Comparison of ENCODE assay signal across 28 mouse cellular contexts in genomic region chr15:56202552-56202951, GRCm38 (mm10).
DNase-seq lines count a peak whose midpoint lies in the region; ATAC-seq and TF ChIP-seq lines count a peak whose summit lies in the region.
"Had no signal": no experiment of that assay in that cellular context is flagged by ENCODE, and none has a peak within 500 bp of the region (broad histone marks: within the 10 kb centered on the region; RNA-seq: fewer than 3 reads in every experiment).

No protein-coding gene starts in this region.

- H3K36me3 ChIP-seq in kidney, postnatal 0 days (ENCODE audit: insufficient read depth, low read length), result no peaks in the 10 kb centered on the region
- H3K36me3 ChIP-seq in lung, embryonic 14.5 days (ENCODE audit: insufficient read depth), result no peaks in the 10 kb centered on the region
- H3K36me3 ChIP-seq in lung, postnatal 0 days (ENCODE audit: insufficient read depth, low read length), result no peaks in the 10 kb centered on the region
- H3K36me3 ChIP-seq: embryonic facial prominence, embryonic 12.5 days; embryonic facial prominence, embryonic 15.5 days; heart, embryonic 12.5 days; heart, embryonic 15.5 days; hindbrain, embryonic 10.5 days; hindbrain, embryonic 13.5 days had no signal

- H3K4me3 ChIP-seq in kidney, postnatal 0 days (replicated peaks; ENCODE audit: low read depth, low read length), result no peak overlapping the region
- no peak overlapping the region for H3K4me3 ChIP-seq in lung, embryonic 14.5 days (ENCODE audit: low read depth, low read length)
- no peak overlapping the region for H3K4me3 ChIP-seq in lung, postnatal 0 days (ENCODE audit: low read depth, low read length)
- H3K4me3 ChIP-seq: embryonic facial prominence, embryonic 12.5 days; embryonic facial prominence, embryonic 15.5 days; gastrocnemius, adult 2 months; heart, embryonic 12.5 days; heart, embryonic 15.5 days; hindbrain, embryonic 10.5 days; hindbrain, embryonic 13.5 days had no signal

- H3K9ac ChIP-seq in kidney, postnatal 0 days (ENCODE audit: low read depth, low read length), result no peak overlapping the region
- no peak overlapping the region for H3K9ac ChIP-seq in lung, embryonic 14.5 days
- no peak overlapping the region for H3K9ac ChIP-seq in lung, postnatal 0 days (replicated peaks; ENCODE audit: low read depth)
- H3K9ac ChIP-seq: embryonic facial prominence, embryonic 12.5 days; embryonic facial prominence, embryonic 15.5 days; heart, embryonic 12.5 days; heart, embryonic 15.5 days; hindbrain, embryonic 13.5 days had no signal

- no peak for ATAC-seq in kidney, postnatal 0 days (replicated peaks; ENCODE audit: low FRiP score, low read depth)
- ATAC-seq in lung, embryonic 14.5 days (ENCODE audit: insufficient read depth), result peak; percentile 47
- ATAC-seq in lung, postnatal 0 days, result no peak
- ATAC-seq: activated CD4-positive, CD25-positive, alpha-beta regulatory T cell, adult 4 months; forebrain, embryonic 14.5 days; hindbrain, embryonic 16.5 days had no signal

- H3K27me3 ChIP-seq in kidney, postnatal 0 days (ENCODE audit: insufficient read depth, low read length), result no peaks in the 10 kb centered on the region
- H3K27me3 ChIP-seq in lung, embryonic 14.5 days (ENCODE audit: insufficient read depth, low read length), result no peaks in the 10 kb centered on the region
- H3K27me3 ChIP-seq in lung, postnatal 0 days (replicated peaks; ENCODE audit: insufficient read depth, low read length), result no peaks in the 10 kb centered on the region
- H3K27me3 ChIP-seq: embryonic facial prominence, embryonic 12.5 days; embryonic facial prominence, embryonic 15.5 days; heart, embryonic 12.5 days; heart, embryonic 15.5 days; hindbrain, embryonic 13.5 days had no signal

- H3K4me2 ChIP-seq in kidney, postnatal 0 days (ENCODE audit: low read length), result no peak overlapping the region
- no peak overlapping the region for H3K4me2 ChIP-seq in lung, embryonic 14.5 days
- H3K4me2 ChIP-seq in lung, postnatal 0 days (replicated peaks; ENCODE audit: low read depth, low read length), result no peak overlapping the region
- H3K4me2 ChIP-seq: embryonic facial prominence, embryonic 12.5 days; embryonic facial prominence, embryonic 15.5 days; heart, embryonic 12.5 days; heart, embryonic 15.5 days; hindbrain, embryonic 13.5 days had no signal

- no peaks in the 10 kb centered on the region for H3K4me1 ChIP-seq in kidney, postnatal 0 days (replicated peaks; ENCODE audit: insufficient read depth, low read length)
- H3K4me1 ChIP-seq in lung, embryonic 14.5 days (ENCODE audit: insufficient read depth), result peaks cover 13% of the 10 kb centered on the region; the same call in 1 of the 2 replicates
- H3K4me1 ChIP-seq in lung, postnatal 0 days (ENCODE audit: insufficient read depth, low read depth, low read length), result no peaks in the 10 kb centered on the region
- H3K4me1 ChIP-seq: heart, embryonic 15.5 days; hindbrain, embryonic 10.5 days; hindbrain, embryonic 13.5 days had no signal

- TF ChIP-seq CTCF in kidney, postnatal 0 days (IDR thresholded peaks at IDR 0.05; ENCODE audit: low read depth), result no peak
- TF ChIP-seq CTCF in lung, embryonic 14.5 days (IDR thresholded peaks at IDR 0.05; ENCODE audit: low read depth), result no peak
- no peak for TF ChIP-seq CTCF in lung, postnatal 0 days (IDR thresholded peaks at IDR 0.05)

- no peak overlapping the region for H3K27ac ChIP-seq in kidney, postnatal 0 days
- 0 out of 2 replicates have a peak overlapping the region, but pooled peaks have one; percentile 33 for H3K27ac ChIP-seq in lung, embryonic 14.5 days (ENCODE audit: low read depth)
- H3K27ac ChIP-seq in lung, postnatal 0 days (ENCODE audit: low read length), result no peak overlapping the region
- H3K27ac ChIP-seq: embryonic facial prominence, embryonic 12.5 days; embryonic facial prominence, embryonic 15.5 days; gastrocnemius, adult 2 months; heart, embryonic 15.5 days; hindbrain, embryonic 10.5 days; hindbrain, embryonic 13.5 days had no signal

- H3K9me3 ChIP-seq in kidney, postnatal 0 days (replicated peaks; ENCODE audit: low read length), result no peaks in the 10 kb centered on the region
- H3K9me3 ChIP-seq in lung, embryonic 14.5 days (ENCODE audit: low read depth, low read length), result no peaks in the 10 kb centered on the region
- H3K9me3 ChIP-seq in lung, postnatal 0 days (ENCODE audit: low read length), result no peaks in the 10 kb centered on the region
- H3K9me3 ChIP-seq: embryonic facial prominence, embryonic 12.5 days; embryonic facial prominence, embryonic 15.5 days; heart, embryonic 12.5 days; heart, embryonic 15.5 days; hindbrain, embryonic 10.5 days; hindbrain, embryonic 13.5 days had no signal

- TF ChIP-seq EP300 in lung, postnatal 0 days (IDR thresholded peaks at IDR 0.05), result no peak

- peak; percentile 50 for DNase-seq in kidney, postnatal 0 days (ENCODE audit: low spot score)
- DNase-seq in kidney, postnatal 36 days, result no peak
- peak; percentile 87 for DNase-seq in lung, embryonic 14.5 days
- DNase-seq in lung, postnatal 14 days, result no peak
- DNase-seq in lung, postnatal 0 days (ENCODE audit: low spot score), result peak; percentile 15
- DNase-seq in lung, adult 18-20 months, result no peak
- peak; percentile 4 for DNase-seq in lung, postnatal 36 days
- no peak for DNase-seq in frontal cortex, postnatal 10 days (ENCODE audit: low spot score in 2 of 2)
- DNase-seq: adrenal gland, adult 8-10 months; adrenal gland, postnatal 25 days; cerebellum, adult 11 months; cerebellum, adult 2 months; cerebellum, adult 9-11 months; cerebellum, postnatal 25 days; gastrocnemius, adult 2 months; gastrocnemius, postnatal 14 days; heart, adult 11 months; heart, postnatal 10 days; heart, postnatal 36 days had no signal

- 67% methylated on average over 5 of the region's 5 CpGs for WGBS in kidney, postnatal 0 days
- WGBS in lung, embryonic 14.5 days, result 34% methylated on average over 5 of the region's 5 CpGs
- WGBS in lung, postnatal 0 days, result 33% methylated on average over 5 of the region's 5 CpGs

Comparison
In these comparisons a context has a peak if more than half of its experiments do, and no peak if none do; other contexts are left out.
1. DNase-seq: peak in kidney, postnatal 0 days (single experiment), lung, embryonic 14.5 days (single experiment), lung, postnatal 0 days (single experiment) and lung, postnatal 36 days (single experiment); none in kidney, postnatal 36 days (0 of 2), lung, postnatal 14 days (single experiment), lung, adult 18-20 months (0 of 2) and frontal cortex, postnatal 10 days (0 of 2).